Mouse (Mus musculus): ENCODE data around the gene Ube2k.

DNA sequence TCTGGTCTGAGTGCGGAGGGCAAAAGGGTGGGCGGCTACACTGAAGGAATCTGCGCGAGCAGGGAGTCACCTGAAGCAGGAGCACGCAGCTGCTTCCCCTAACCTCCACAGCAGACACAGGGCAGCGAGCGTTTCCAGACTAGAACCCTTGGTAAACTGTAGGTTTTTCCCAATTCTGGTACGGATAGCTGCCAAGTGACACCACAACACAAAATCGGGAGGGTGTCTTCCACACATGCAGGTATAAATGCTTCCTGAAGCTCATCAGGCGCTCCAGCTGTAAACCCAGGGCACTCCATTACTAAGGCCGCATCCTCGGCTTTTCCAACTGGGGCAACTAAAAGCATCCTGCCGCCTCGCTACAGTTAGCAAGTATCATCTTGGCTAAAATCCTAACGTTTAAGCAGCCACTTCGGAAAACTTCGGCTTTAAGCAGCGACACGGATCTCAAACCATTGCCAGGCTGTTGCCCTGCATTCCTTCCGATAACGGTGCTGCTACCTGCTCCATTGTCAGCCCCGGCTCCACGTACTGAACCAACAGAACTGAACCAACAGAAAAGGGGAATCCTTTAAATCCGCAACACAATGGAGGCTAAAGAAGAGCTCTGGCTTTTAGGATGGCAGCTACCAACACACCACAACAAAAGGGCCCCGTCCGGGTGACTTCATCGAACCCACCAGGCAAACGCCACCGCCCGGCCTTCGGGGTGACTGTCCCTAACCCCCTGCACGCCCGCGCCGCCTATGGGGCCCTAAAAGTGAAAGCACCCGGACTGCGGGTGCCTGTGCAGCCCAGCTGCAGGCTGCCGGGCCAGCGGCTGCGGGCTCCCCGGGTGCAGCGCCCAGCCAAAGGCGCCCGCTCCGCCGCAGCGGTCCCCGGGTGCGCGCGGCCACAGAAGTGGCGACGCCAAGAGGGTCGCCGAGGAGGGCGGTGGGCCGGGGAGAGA, 45.0 kb upstream of the Ube2k start:
- no peak for TF ChIP-seq CHD2 (IDR thresholded peaks at IDR 0.05; ENCODE audit: low read length)
- no peak for TF ChIP-seq GABPA (IDR thresholded peaks at IDR 0.05; ENCODE audit: low read depth, low read length)
- TF ChIP-seq EP300 (IDR thresholded peaks at IDR 0.05; ENCODE audit: low read depth in 1 of 2, low read length in 2 of 2), result no peak
